Mouse (Mus musculus) liver, postnatal 0 days (tissue): Measurements from ENCODE around the gene P4hb. TPM values are rescaled to one million over a fixed set of nuclear protein-coding genes. Genes with fewer than 3 reads are reported as not detected.

ENCODE experiments used
- ATAC-seq: fragments of 200-750 bp; cut with Nextera tagmentation; 2 replicates; pipeline ENCODE4 v1.8.0; 2017; ENCODE audit warnings: mild to moderate bottlenecking, moderate library complexity
- DNase-seq: peaks from one replicate; pipeline ENCODE4 v3.0.0-alpha.2; 2016
- H3K27ac ChIP-seq: fragments of 300-500 bp; sonication (generic); 2 replicates; pipeline ENCODE4 v1.5.1; 2014; ENCODE audit warnings: antibody characterized with exemption, moderate library complexity, mild to moderate bottlenecking, low read depth
- H3K27me3 ChIP-seq: fragments of 300-500 bp; sonication (generic); 2 replicates; pipeline ENCODE4 v1.6.1; 2014; ENCODE audit warnings: low read length, control low read depth, mixed read lengths; ENCODE audit not compliant: insufficient read depth
- H3K36me3 ChIP-seq: fragments of 300-500 bp; sonication (generic); replicated peaks from 2 replicates; pipeline ENCODE4 v1.6.1; 2014; ENCODE audit warnings: mild to moderate bottlenecking, control low read depth, low read length, moderate library complexity, mixed read lengths; ENCODE audit not compliant: insufficient read depth
- H3K4me1 ChIP-seq: fragments of 300-500 bp; sonication (generic); 2 replicates; pipeline ENCODE4 v1.6.1; 2014; ENCODE audit warnings: antibody characterized with exemption, mild to moderate bottlenecking, control low read depth; ENCODE audit not compliant: insufficient read depth
- H3K4me2 ChIP-seq: fragments of 300-500 bp; sonication (generic); 2 replicates; pipeline ENCODE4 v1.6.1; 2014; ENCODE audit warnings: low read depth, mild to moderate bottlenecking, low read length, moderate library complexity, mixed read lengths
- H3K4me3 ChIP-seq: fragments of 300-500 bp; sonication (generic); 2 replicates; pipeline ENCODE4 v1.5.1; 2014; ENCODE audit warnings: low read depth, low read length
- H3K9ac ChIP-seq: fragments of 300-500 bp; sonication (generic); replicated peaks from 2 replicates; pipeline ENCODE4 v1.6.1; 2014; ENCODE audit warnings: mild to moderate bottlenecking, moderate library complexity
- H3K9me3 ChIP-seq: fragments of 300-500 bp; sonication (generic); 2 replicates; pipeline ENCODE4 v1.6.1; 2016; ENCODE audit warnings: mild to moderate bottlenecking, control low read depth, low read length, mixed read lengths
- CTCF ChIP-seq: sonication (generic); IDR thresholded peaks from 2 replicates; pipeline ENCODE4 v1.5.1; 2016; ENCODE audit warnings: antibody characterized with exemption, low read depth
- EP300 ChIP-seq: IDR thresholded peaks from 2 replicates; pipeline ENCODE4 v1.6.1; 2016; ENCODE audit warnings: antibody characterized with exemption, low read depth, mild to moderate bottlenecking
- whole genome bisulfite sequencing: fragments of 180-500 bp; shearing (Covaris S2); extraction: QIAGEN DNeasy Blood & Tissue Kit; methylation state at CpG from one replicate; pipeline ENCODE4 v1.1.7; 2014; ENCODE audit not compliant: insufficient replicate concordance; 5-methylcytosine and 5-hydroxymethylcytosine counted together
- polyA plus RNA-seq: library from polyadenylated mRNA; unstranded; fragments of >200 nt; fragmentation: Nextera tagmentation; extraction: Ambion mirVana; gene quantifications from 2 replicates; pipeline ENCODE4 v1.2.1, GENCODE M21; 2015

P4hb gene
- polyA plus RNA-seq, 1 experiment from 2014 or later = 697 TPM

DNA sequence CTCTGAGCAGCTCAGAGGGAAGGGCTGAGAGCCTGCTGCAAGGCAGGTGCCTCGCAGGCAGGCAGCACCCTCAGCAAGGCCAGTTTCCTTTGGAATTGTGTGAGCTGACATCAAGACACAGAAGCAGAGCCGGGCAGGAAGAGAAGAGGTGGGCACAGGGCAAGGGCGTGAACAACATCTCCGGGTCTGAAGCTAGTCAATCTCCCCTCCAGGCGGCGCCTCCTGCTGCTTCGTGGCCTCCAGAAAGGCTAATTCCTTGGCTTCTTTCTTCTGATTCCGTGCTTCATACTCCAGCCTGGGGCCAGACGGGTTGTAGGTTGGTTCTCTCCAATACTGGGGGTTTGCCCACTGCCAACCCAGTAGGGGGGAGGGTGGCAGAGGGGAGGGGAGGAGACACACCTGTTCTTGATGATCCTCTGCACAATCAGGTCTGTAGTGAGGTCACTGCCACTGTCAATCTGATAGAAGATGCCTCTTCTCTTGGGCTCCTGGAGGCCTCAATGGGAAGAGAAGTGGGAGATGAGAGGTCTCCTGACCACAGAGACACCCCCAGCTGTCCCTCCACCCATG lies 37.5 kb upstream of the P4hb start:
- Histone ChIP-seq H3K36me3 (peaks cover 40% of the 10 kb centered on the region), H3K9ac (no peak overlapping the region), H3K9me3 (no peaks in the 10 kb centered on the region), H3K27me3 (no peaks in the 10 kb centered on the region), H3K4me2 (no peak overlapping the region), H3K4me1 (peaks cover 10% of the 10 kb centered on the region), H3K4me3 (no peak overlapping the region), H3K27ac (no peak overlapping the region)
- WGBS = 84% methylated on average over 9 of the region's 9 CpGs
- TF ChIP-seq EP300 = no peak
- no peak for TF ChIP-seq CTCF
- ATAC-seq (no peak), DNase-seq (no peak)

- H3K27me3 ChIP-seq = no peaks in the 10 kb centered on the region
- TF ChIP-seq CTCF (no peak), EP300 (no peak)
- H3K4me1 ChIP-seq = peaks cover 10% of the 10 kb centered on the region
- peak overlapping the region; percentile 49; the same call in 1 of the 2 replicates for H3K9ac ChIP-seq
- H3K4me3 ChIP-seq = no peak overlapping the region
- peaks cover 46% of the 10 kb centered on the region for H3K36me3 ChIP-seq
- DNase-seq (no peak), ATAC-seq (peak; percentile 48)
- peak overlapping the region; percentile 44; the same call in 1 of the 2 replicates for H3K27ac ChIP-seq
- H3K4me2 ChIP-seq = peak overlapping the region; percentile 64
- H3K9me3 ChIP-seq = no peaks in the 10 kb centered on the region
- WGBS = 39% methylated on average over 7 of the region's 8 CpGs
These were observed 36.2 kb upstream of the P4hb start for GRCm38 (mm10) chr11:120609250-120609649.

GRCm38 (mm10) chr11:120608241-120609034 lies 35.4 kb upstream of the P4hb start, which contains the start of gene Npb:
Gene Npb (plus strand): TSS chr11:120608477.
- Histone ChIP-seq H3K36me3 (peaks cover 45% of the 10 kb centered on the region), H3K4me2 (peak within 1 kb of the TSS; percentile 64), H3K9ac (peak within 1 kb of the TSS; percentile 49), H3K9me3 (no peaks in the 10 kb centered on the region), H3K27ac (peak within 1 kb of the TSS; percentile 68), H3K4me1 (peaks cover 10% of the 10 kb centered on the region), H3K4me3 (peak within 1 kb of the TSS; percentile 21; the same call in 1 of the 2 replicates), H3K27me3 (no peaks in the 10 kb centered on the region)
- TF ChIP-seq CTCF (no peak), EP300 (no peak)
- 17% methylated on average over 45 of the region's 45 CpGs for WGBS
- no peak for DNase-seq
- peak; percentile 44 for ATAC-seq

DNA sequence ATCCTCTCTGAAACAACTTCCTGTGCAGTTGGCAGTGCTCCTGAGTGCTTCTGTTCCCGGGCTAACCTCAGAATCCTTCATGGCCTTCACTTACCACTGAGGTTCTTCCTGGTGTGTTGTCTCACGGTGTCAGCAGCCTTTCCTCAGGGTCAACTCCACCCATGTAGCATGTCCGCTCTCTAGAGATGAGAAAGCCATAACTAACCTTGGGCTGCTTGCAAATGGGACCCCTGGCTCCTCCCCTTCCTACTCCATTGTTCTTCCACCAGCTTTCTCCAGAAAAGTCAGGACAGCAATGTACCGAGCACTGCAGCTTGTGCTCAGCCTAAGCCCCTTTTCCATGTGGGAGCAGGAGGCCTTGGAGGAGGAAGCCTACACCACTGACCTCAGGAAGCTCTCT lies 33.7 kb upstream of the P4hb start:
- WGBS = 82% methylated on average over 4 of the region's 4 CpGs
- H3K9ac ChIP-seq = no peak overlapping the region
- no peaks in the 10 kb centered on the region for H3K9me3 ChIP-seq
- H3K36me3 ChIP-seq = peaks cover 40% of the 10 kb centered on the region
- H3K4me1 ChIP-seq = peaks cover 10% of the 10 kb centered on the region
- no peaks in the 10 kb centered on the region for H3K27me3 ChIP-seq
- DNase-seq (no peak), ATAC-seq (no peak)
- no peak overlapping the region for H3K4me2 ChIP-seq
- no peak overlapping the region for H3K4me3 ChIP-seq
- no peak overlapping the region for H3K27ac ChIP-seq
- no peak for TF ChIP-seq EP300
- no peak for TF ChIP-seq CTCF

GRCm38 (mm10) chr11:120605667-120606066 lies 32.6 kb upstream of the P4hb start:
- Histone ChIP-seq H3K9me3 (no peaks in the 10 kb centered on the region), H3K36me3 (peaks cover 35% of the 10 kb centered on the region), H3K27ac (no peak overlapping the region), H3K4me1 (peaks cover 10% of the 10 kb centered on the region), H3K4me3 (no peak overlapping the region), H3K27me3 (no peaks in the 10 kb centered on the region), H3K9ac (no peak overlapping the region), H3K4me2 (no peak overlapping the region)
- no peak for ATAC-seq
- WGBS = 83% methylated on average over 7 of the region's 7 CpGs
- no peak for DNase-seq
- TF ChIP-seq EP300 = no peak
- TF ChIP-seq CTCF = no peak

DNA sequence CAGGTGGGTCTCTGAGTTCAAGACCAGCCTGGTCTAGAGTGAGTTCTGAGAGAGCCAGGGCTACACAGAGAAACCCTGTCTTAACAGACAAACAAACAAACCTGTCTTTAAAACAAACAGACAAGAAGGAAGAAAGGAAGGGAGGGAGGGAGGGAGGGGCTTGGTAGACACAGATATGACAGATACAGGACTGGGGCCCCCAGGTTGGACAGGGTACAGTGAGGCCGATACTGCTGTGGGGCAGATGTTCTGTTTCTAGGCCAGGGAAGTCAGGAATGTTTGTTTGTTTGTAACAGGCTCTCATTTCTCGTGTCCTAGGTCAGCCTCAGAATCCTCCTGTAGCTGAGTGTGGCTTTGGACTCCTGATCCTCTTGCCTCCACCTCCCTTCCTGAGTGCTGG lies 30.5 kb upstream of the P4hb start:
- DNase-seq (no peak), ATAC-seq (no peak)
- Histone ChIP-seq H3K27ac (no peak overlapping the region), H3K27me3 (no peaks in the 10 kb centered on the region), H3K4me3 (no peak overlapping the region), H3K36me3 (peaks cover 32% of the 10 kb centered on the region), H3K4me2 (no peak overlapping the region), H3K4me1 (peaks cover 17% of the 10 kb centered on the region), H3K9ac (no peak overlapping the region), H3K9me3 (no peaks in the 10 kb centered on the region)
- TF ChIP-seq EP300 (no peak), CTCF (no peak)
- WGBS = 51% methylated on average over 2 of the region's 2 CpGs
